Mouse (Mus musculus) MEL-GATA-1-ER (cell line): Measurements from ENCODE around the gene Gm13539.
"Not testable (repeated sequence)": the region's sequence is repeated elsewhere in the genome, so short reads cannot be mapped to it uniquely, and the experiment has no call there.

Experiments used
- DNase-seq: peaks from one replicate; pipeline ENCODE4 v3.0.0-alpha.2; 2012; ENCODE audit warnings: low read depth; ENCODE audit errors: extremely low read depth

The Gm13539 gene

DNA sequence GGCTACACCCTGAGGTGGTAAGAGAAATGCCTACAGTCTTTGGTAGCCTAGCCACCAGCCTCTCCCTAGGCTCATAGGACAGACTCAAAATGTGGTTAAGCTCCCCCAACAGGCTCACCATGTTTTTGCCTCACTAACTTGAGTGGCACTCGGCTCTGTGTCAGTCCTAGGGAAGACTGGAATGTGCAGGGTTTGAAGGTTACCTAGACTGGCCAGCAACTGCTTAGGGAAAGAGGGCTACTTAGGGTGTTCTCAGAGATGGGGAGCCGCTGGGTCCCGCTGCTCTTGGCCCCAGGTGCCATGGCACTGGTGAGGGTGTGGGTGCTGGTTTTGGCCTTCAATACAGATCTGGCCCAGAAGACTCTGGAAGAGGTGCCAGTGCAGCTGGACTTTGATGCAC, at the start of gene Gm13539:
TSS of gene Gm13539 (plus strand) at position 301 of the 400 bp plus-strand sequence.
- no peak for DNase-seq

DNA sequence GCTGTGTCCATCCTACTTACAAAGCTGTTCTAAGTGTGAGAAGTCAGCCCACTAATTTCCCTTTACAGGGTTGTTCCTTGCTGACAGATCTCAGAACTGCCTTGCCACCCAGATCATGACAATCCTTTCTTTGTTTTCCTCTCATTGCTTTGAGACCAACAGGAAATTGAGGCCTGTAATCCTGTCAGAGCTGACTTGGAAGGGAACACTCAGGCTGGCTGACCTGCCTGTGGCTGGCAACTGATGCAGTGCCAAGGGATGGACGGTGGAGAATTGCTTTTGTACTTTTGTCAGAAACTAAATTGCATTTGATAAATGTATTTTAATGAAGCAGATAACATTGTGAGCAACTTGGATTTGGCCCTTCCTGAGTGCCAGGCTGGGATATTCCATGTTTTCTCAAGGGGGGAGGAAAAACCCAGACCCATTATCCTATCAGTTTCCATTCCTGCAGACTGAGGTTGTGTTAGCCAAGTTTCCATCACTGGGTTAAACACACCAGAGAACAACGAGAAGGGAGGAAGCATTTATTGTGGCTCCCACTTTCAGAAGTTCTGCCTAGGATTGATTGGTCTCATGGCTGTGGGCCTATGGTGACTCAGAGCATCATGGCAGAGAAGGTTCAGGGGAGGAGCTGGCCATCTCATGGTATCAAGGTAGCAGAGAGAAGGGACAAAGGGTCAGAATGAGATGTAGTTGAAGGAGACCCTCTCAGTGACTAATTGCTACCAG, 48.7 kb upstream of the Gm13539 start:
- no peak for DNase-seq

DNA sequence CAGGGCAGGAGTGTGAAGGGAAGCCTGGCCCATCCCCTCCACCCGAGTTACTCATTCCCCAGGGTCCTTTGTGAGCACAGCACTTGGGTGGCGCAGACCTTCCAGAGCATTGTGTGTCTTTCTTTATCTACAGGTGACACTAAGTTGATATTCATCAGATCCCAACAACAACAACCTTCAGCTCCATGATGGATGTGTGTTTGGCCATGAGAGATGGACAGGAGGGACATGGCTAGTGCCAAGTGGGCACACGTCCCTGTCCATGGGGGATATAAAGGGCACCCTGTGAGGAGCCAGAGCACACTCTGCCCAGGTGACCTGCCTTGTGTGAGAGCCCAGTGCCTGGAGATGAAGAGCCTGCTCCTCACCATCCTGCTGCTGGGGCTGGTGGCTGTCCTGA, 45.3 kb upstream of the Gm13539 start, which contains the start of gene Obp2b:
TSS of gene Obp2b (plus strand) at position 301 of the 400 bp plus-strand sequence.
- not testable (repeated sequence) for DNase-seq

DNA sequence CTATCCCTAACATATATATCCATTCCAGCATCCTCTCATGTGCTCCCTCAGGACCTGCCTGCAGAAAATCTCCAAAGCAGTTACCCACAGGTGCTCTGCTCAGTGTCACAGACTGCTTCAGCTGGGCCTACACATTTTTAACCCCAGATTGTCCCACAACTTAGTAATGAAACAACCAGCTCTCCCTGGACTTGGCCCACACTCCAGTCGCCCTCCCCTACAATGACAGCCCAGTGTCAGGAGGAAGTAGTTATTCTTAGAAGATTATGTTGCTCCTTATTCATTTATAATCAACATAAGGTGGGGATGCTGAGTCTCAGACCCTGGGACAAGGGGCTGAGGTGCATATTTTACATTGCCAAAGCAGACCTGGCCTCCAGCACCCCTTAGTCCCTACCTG, 40.4 kb upstream of the Gm13539 start:
- DNase-seq, result peak; percentile 21

GRCm38 (mm10) chr2:25754201-25754600, 27.9 kb upstream of the Gm13539 start:
- no peak for DNase-seq

- DNase-seq, result no peak
Observed at GRCm38 (mm10) chr2:25758064-25758625, 23.9 kb upstream of the Gm13539 start.

DNA sequence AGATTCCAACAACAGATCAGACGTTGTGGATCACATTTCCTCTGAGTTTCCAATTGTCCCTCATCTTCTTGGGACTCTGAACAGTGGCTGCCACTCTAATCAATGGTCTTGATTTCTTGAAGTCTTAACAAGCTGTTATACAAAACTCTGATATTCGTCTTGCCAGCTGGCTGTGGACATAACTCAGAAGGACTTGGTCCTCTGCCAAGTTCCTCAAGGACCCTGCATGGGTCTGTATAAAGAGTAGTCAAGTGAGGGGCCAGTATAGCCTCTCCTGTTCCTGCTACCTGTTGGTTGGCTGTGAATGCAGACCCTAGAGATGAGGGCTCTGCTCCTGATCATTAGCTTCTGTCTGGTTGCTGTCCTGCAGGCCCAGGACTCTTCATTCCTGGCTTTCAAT, 16.8 kb upstream of the Gm13539 start, which contains the start of gene Lcn3:
TSS of gene Lcn3 (plus strand) at position 301 of the 400 bp plus-strand sequence.
- DNase-seq, result no peak

DNA sequence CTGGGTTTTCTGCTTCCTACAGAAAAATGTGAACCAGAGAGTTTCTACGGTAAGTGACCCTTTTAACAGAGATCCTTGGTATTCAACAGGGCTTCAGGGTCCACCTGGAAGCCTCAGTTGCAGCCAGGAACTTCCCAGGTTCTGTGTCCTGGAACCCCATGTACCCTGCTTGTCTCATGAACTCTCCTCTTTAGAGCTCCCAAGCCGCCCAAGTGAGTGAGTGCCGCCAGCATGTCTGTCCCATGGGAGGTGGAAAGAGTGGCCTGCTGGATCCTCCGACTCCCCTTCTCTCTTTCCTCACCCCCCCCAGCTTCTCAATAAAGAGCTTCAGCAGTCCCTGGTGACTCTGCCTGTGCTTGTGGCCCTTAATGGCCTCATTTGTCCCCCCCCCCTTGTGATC, 14.3 kb upstream of the Gm13539 start:
- no peak for DNase-seq

GRCm38 (mm10) chr2:25773507-25773906, 8.6 kb upstream of the Gm13539 start:
- DNase-seq, result no peak

DNA sequence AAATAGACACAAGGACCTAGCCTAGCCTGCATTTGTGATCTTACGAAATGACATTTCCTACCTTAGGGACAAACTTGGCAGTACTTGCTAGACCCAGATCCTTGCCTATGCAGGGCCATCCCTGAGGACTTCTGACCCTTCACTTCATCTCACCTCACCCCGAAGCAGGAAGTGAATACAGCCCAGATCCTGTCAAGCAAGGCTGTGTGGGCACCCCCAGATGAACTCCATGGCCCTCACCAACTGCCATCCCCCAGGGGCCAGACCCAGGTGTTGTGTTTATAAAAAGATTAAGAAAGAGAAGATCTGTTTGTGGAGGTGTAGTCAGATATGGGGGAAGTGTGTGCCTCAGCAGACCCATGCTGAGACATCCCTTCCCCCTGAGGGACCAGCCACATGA, 7.4 kb upstream of the Gm13539 start:
- DNase-seq, result no peak

GRCm38 (mm10) chr2:25775991-25776390, 6.1 kb upstream of the Gm13539 start:
- DNase-seq, result no peak

GRCm38 (mm10) chr2:25776717-25777116, 5.3 kb upstream of the Gm13539 start, which contains the start of gene Lcn11:
Gene Lcn11 (plus strand): TSS chr2:25777017.
- DNase-seq, result no peak

DNA sequence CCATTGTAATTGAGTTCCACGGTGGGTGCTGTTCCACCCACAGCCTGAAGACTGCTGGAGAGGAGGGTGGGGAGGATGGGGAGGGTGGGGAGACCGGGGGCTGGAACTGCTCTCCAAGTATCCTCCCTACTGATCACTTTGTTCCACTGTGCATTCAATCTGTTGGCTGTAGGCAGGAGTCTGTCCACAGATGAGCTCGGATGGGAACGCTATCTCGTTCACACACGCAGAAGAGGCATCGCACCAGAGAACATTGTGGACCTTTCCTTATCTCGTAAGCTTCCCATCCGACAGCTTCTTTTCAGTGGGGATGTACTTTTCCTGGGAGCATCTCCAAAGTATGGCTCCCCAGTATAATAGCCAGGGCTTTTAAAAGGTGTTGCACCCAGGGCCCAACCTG, 3.0 kb upstream of the Gm13539 start:
- no peak for DNase-seq

DNA sequence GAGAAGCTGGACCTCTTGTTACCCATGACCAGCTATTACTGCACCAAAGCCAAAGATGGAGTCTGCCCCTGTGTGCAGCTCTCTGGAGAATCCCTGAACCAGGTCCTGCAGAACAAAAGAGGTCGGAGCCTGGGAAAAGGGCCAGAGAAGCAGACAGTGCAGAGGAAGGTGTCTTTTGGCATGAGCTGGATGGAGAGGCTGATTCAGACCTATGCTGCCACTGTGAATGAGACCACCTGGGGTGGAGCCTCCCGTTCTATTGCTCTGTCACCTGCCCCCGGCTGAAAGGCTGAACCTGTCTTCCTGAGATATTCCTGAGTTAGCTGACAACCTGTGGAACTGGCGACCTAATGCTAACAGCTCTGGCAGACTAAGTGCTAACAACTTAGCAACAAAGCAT, 1.1 kb upstream of the Gm13539 start:
- no peak for DNase-seq

GRCm38 (mm10) chr2:25785573-25786322, 3.7 kb downstream of the Gm13539 start:
- DNase-seq, result no peak

DNA sequence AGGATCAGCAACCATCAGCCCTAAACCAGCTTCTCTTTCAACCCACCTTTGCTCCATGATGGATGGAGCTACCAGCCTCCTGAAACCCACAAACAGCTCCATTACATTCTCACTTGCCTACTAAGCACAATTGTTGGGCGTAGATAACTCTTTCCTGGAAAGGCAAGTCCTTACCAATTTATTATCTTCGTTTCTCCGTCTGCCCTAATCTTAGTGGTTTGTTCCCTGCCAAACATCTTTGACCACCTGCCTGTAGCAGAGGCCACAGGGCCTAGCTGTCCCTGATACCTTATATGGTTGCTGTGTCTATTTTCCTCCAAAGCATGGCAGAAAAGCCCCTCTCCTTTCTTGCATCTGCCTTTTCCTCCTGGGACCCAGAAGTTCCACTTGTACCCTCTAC, 7.0 kb downstream of the Gm13539 start:
- DNase-seq, result peak; percentile 56

GRCm38 (mm10) chr2:25797635-25798034, 15.6 kb downstream of the Gm13539 start:
- no peak for DNase-seq

- no peak for DNase-seq
Observed at GRCm38 (mm10) chr2:25798065-25798464, 16.0 kb downstream of the Gm13539 start.

- no peak for DNase-seq
Observed at GRCm38 (mm10) chr2:25811711-25812110, 29.7 kb downstream of the Gm13539 start.

- DNase-seq, result no peak
Observed at GRCm38 (mm10) chr2:25813364-25813763, 31.3 kb downstream of the Gm13539 start.

GRCm38 (mm10) chr2:25815748-25816147, 33.7 kb downstream of the Gm13539 start, which contains the start of gene Glt6d1:
Gene Glt6d1 (minus strand): TSS chr2:25815848.
- not testable (repeated sequence) for DNase-seq

DNA sequence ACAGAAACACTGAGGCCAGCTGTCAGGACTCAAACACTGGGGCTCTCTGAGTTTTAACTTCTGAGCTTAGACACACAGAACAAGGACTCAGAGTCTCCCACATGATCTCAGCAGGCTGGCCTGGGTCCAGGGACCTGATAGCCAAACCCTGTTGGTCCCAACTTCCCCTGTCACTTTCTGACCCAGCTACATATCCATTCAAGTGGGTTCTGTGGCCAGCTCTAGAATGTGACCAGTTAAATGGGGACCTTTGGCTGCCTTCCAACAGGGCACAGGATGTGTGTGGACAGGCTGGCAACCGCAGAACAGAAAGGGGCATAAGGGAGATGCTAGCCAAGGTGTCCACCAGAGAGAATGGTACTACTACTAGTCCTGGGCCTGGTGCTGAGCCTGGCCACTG, 40.7 kb downstream of the Gm13539 start, which contains the start of gene Lcn9:
TSS of gene Lcn9 (plus strand) at position 348 of the 400 bp plus-strand sequence.
- DNase-seq, result no peak
